Mouse (Mus musculus): Measurements from ENCODE around the gene Astn2. TPM values are rescaled to one million over a fixed set of nuclear protein-coding genes. Genes with fewer than 3 reads are reported as not detected.

Astn2 gene
- polyA plus RNA-seq, 1 experiment, result not detected

DNA sequence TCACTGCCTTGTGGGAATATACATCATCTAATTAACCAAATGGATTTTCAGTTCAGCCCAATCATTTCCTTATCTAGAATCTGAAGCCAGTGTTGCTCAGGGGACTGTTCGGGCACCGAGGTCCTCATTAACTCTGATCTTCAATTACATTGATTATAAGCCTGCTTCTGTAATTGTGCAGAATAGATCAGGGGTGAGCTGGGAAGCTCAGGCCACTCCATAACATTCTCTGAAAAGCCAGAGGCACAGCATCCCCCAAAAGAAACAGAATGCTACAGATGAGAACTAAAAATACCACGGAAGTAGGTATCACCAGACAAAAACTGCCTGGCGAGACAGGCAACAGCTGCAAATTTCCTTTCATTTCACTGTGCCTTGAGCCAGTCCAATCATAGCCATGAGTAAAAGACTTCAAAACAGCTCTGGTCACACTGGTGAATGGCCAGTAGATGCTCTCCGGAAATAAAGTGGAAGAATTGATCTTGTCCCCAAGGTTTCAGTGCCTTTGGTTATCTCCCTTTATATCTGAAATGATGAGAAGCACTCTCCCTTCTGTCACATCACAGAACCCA, 445.1 kb downstream of the Astn2 start:
- Histone ChIP-seq H3K9me3 (no peaks in the 10 kb centered on the region), H3K4me1 (no peaks in the 10 kb centered on the region), H3K27me3 (replicated peaks) (no peaks in the 10 kb centered on the region), H3K36me3 (replicated peaks; ENCODE audit: low read length) (no peaks in the 10 kb centered on the region), H3K4me3 (replicated peaks) (no peak overlapping the region)
- TF ChIP-seq GATA1 (IDR thresholded peaks at IDR 0.05; ENCODE audit: borderline replicate concordance, low read length) (no peak), FLI1 (IDR thresholded peaks at IDR 0.05; ENCODE audit: low read length) (no peak)

DNA sequence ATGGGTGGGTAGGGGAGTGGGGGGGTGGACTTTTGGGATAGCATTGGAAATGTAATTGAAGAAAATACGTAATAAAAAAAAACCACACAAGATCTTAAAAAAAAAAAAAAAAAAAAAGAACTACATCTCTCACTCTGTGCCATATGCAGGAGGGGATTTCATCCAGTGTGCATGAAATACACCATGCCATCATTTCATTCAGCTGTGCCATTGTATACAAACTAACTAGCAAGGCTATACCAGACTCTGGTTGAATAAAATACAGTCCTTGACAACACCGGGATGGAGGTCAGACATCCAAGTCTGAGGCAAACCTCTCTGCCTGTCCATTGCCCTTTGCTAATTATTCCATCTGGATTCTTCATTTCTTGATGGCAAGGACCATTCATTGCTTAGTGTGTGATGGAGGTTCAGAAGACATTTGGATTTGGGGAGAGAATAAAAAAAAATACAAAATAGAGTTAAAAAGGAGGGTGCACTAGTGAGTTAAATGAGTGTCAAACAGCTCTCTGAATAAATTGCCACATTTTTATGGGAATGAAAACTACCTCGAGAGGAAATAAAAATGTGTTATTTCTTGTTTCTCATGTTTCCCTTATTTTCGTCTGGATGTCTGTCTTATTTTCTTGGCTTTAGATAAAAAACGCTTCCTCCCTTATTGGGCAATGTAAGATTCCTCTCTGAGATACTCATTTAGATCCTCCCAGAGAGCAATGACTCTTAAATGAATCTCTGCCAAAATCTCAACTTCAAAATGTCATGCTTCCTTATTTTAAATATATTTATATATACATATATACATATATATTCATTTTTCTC, 445.8 kb downstream of the Astn2 start:
- H3K4me1 ChIP-seq, result no peaks in the 10 kb centered on the region
- no peak overlapping the region for H3K4me3 ChIP-seq (replicated peaks)
- H3K27me3 ChIP-seq (replicated peaks), result no peaks in the 10 kb centered on the region
- H3K9me3 ChIP-seq, result no peaks in the 10 kb centered on the region
- no peaks in the 10 kb centered on the region for H3K36me3 ChIP-seq (replicated peaks; ENCODE audit: low read length)
- no peak for TF ChIP-seq GATA1 (IDR thresholded peaks at IDR 0.05; ENCODE audit: borderline replicate concordance, low read length)

DNA sequence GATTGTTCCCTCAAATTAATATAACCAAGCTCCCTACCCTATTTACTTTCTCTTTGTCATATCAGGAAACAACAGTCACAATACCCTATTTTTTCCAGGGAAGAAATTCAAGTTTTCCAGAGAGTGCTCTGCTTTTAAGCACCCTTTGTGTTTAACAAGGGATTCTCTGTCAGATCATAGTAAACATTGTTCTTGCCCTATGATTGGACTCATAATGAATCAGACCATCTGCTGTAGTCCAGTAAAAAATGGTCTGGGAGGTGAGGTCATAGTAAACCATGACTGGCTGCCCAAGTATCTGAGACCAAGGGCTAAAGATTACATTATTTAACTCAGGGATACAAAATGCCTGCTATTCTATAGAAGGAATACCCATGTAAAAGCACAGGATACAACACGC, 452.5 kb downstream of the Astn2 start:
- TF ChIP-seq GATA1 (IDR thresholded peaks at IDR 0.05; ENCODE audit: borderline replicate concordance, low read length), result no peak
- no peak for TF ChIP-seq FLI1 (IDR thresholded peaks at IDR 0.05; ENCODE audit: low read length)
- no peaks in the 10 kb centered on the region for H3K9me3 ChIP-seq
- no peaks in the 10 kb centered on the region for H3K36me3 ChIP-seq (replicated peaks; ENCODE audit: low read length)
- no peaks in the 10 kb centered on the region for H3K27me3 ChIP-seq (replicated peaks)
- H3K4me3 ChIP-seq (replicated peaks), result no peak overlapping the region
- no peaks in the 10 kb centered on the region for H3K4me1 ChIP-seq

DNA sequence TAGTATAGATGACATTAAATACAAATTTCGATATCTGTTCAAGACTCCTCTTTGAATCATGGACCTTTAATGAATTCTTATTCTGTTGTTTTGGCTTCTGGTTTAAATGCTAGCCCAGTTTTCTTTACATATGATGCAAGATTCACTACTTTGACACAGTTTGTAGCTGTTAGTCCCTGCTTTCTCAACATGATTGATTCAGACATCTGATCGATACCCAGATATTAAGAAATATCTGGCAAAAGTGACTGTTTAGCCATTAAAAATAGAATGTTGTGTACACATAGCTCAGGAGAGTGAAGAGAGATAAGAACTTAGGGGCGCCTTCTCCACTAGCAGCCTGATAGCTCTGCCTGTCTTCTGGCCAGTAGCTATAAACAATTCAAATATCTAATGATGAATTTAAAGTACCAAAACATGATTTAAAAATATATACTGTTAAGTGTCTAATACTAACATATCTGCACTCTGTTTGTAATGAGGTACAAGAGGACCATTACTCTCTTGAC, 457.2 kb downstream of the Astn2 start:
- TF ChIP-seq FLI1 (IDR thresholded peaks at IDR 0.05; ENCODE audit: low read length) (no peak), GATA1 (IDR thresholded peaks at IDR 0.05; ENCODE audit: borderline replicate concordance, low read length) (no peak)

DNA sequence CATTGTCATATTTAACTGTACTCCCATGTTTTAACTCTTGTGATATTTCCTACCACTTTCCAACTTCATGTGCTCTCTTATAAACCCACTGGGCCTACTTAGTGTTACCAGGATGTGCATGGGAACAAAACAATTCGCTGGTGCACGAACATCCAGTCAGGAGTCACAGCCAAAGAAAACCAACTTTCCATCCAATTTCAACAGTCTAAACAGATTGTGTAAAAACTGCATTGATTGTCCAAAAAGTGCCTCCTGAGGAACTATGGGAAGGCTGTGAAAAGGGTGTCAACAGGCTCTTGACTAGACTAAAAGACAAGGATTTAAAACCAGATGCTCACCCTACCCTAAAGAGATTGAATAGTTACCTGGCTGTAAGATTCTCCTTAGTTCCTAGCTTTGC, 458.4 kb downstream of the Astn2 start:
- Histone ChIP-seq H3K9me3 (no peaks in the 10 kb centered on the region), H3K27me3 (replicated peaks) (no peaks in the 10 kb centered on the region)
- TF ChIP-seq GATA1 (IDR thresholded peaks at IDR 0.05; ENCODE audit: borderline replicate concordance, low read length), result no peak
- no peak for TF ChIP-seq FLI1 (IDR thresholded peaks at IDR 0.05; ENCODE audit: low read length)

More for the DNA sequence above, 457.2 kb downstream of the Astn2 start:
- no peaks in the 10 kb centered on the region for H3K4me1 ChIP-seq
- H3K27me3 ChIP-seq (replicated peaks), result no peaks in the 10 kb centered on the region
- no peak overlapping the region for H3K4me3 ChIP-seq (replicated peaks)
- no peaks in the 10 kb centered on the region for H3K9me3 ChIP-seq
- no peaks in the 10 kb centered on the region for H3K36me3 ChIP-seq (replicated peaks; ENCODE audit: low read length)

DNA sequence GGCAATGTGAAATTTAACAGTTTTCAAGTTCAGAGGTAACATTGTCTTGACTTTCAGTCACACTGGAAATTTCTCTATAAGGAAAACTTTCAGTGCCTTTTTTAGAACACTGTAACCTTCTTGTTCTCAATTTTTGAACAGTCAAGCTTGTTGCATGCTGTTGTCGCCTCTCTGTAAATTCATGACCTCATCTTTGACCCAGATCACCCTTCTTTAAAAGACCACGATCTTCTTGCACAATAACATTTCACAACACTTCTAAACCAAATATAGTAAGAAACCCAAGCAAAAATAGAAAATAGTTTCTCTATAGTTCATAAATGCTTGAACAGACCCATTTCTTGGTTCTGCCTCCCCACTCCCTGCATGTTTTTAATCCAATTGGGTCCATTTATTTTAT, 473.5 kb downstream of the Astn2 start:
- TF ChIP-seq GATA1 (IDR thresholded peaks at IDR 0.05; ENCODE audit: borderline replicate concordance, low read length) (no peak), FLI1 (IDR thresholded peaks at IDR 0.05; ENCODE audit: low read length) (no peak)
- no peaks in the 10 kb centered on the region for H3K4me1 ChIP-seq

More for the DNA sequence above, 458.4 kb downstream of the Astn2 start:
- Histone ChIP-seq H3K4me3 (replicated peaks) (no peak overlapping the region), H3K36me3 (replicated peaks; ENCODE audit: low read length) (no peaks in the 10 kb centered on the region), H3K4me1 (no peaks in the 10 kb centered on the region)

DNA sequence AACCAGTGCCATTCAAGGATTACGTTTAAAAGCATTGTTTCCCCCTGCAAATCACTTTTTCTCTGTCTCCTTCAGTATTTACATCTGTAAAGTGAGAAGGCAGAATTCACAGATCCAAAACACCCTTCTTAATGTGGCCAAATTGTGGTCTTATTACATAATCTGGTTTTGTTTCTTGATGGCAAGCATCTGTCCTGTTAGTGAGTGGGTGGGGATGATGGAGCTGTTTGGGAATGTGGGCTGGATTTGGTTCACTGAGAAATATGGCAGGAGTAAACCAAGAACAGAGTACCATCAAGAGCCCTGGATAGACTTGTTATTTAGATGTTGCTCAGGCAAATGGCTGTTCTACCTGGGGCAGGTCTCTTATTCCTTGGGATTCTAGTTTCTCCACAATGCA, 484.1 kb downstream of the Astn2 start:
- Histone ChIP-seq H3K36me3 (replicated peaks; ENCODE audit: low read length) (no peaks in the 10 kb centered on the region), H3K9me3 (no peaks in the 10 kb centered on the region), H3K4me3 (replicated peaks) (no peak overlapping the region), H3K4me1 (no peaks in the 10 kb centered on the region), H3K27me3 (replicated peaks) (no peaks in the 10 kb centered on the region)
- TF ChIP-seq FLI1 (IDR thresholded peaks at IDR 0.05; ENCODE audit: low read length) (no peak), GATA1 (IDR thresholded peaks at IDR 0.05; ENCODE audit: borderline replicate concordance, low read length) (no peak)

More for the DNA sequence above, 473.5 kb downstream of the Astn2 start:
- no peaks in the 10 kb centered on the region for H3K36me3 ChIP-seq (replicated peaks; ENCODE audit: low read length)
- H3K9me3 ChIP-seq, result no peaks in the 10 kb centered on the region
- H3K4me3 ChIP-seq (replicated peaks), result no peak overlapping the region
- H3K27me3 ChIP-seq (replicated peaks), result no peaks in the 10 kb centered on the region

DNA sequence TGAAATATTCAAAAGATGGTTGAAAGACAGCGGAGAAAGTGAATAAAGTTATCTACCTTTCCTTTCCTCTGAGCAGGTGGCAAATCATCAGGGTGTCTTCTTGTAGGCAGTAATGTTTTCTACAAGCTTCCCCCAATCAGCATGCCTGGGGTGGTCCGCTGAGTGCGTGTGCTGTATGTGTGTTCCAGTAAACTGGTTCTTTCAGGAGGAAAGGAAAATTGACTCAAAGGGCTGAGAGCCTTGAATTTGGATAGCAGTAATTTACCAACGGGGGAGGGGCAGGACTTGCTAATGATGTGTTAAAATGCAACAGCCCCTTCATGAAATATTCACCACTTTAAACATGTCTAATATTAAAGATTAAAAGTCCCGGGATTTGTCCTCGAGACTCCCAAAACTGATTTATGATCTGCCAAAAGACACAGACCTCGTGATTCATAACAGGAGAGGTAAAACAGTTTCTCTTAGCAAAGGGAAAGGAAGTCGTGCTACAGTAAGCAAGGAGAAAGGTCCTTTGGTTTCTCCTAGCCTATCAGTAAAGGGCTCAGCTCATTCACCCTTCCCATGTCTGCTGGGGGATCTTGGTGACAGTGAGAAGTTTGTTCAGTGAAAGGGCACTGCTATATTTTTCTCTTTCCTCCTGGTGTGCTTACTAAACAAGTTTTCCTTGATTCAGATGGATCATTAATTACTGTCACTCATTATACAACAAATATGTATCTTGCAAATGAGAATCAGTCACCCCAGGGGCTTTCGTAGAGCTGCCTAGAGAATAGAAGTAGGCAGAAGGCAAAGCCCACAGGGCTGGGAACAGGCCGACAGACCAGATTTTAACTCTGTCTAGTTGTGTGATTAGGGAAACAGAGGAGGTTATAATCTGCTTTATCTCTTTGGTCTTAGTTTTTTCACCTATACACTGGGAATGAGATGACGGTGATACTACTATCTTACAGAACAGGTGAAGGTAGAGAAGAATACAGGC, 488.1 kb downstream of the Astn2 start:
- no peak overlapping the region for H3K4me3 ChIP-seq (replicated peaks)
- no peaks in the 10 kb centered on the region for H3K36me3 ChIP-seq (replicated peaks; ENCODE audit: low read length)
- no peaks in the 10 kb centered on the region for H3K4me1 ChIP-seq
- no peaks in the 10 kb centered on the region for H3K27me3 ChIP-seq (replicated peaks)
- no peak for TF ChIP-seq FLI1 (IDR thresholded peaks at IDR 0.05; ENCODE audit: low read length)
- no peak for TF ChIP-seq GATA1 (IDR thresholded peaks at IDR 0.05; ENCODE audit: borderline replicate concordance, low read length)
- H3K9me3 ChIP-seq, result peaks cover 3% of the 10 kb centered on the region; the same call in 1 of the 2 replicates

DNA sequence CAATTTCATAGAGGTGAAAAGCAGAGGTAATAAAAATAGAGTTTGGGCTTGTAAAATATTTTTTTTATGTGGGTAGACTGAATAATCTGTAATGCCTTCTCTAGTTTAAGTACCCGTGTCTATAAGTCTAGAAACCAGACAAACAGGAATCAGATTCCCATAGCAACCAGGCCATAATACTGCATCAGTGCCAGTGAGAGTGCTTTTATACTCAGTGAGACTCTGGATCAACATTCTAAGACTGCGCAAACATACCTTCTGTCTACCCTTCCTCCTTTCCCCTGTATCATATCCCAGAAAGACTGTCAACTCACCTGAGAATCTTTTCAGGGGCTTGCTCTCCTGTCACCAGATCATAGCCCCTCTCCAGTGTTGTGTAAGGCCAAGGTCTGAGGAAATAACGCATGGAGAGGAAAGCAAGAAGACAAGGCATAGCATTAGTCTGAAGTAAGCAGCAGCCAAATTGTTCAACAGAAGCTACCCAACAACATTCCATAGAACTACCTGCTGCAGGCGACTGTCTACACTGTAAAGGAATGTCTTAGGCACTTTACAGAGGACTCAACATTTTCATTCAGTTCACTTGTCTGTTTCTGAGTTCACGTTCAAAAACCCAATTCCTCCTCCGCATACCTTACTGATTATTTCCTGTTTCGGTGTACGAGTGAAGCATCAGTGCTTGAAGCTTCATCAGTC, 492.0 kb downstream of the Astn2 start:
- peaks cover 3% of the 10 kb centered on the region; the same call in 1 of the 2 replicates for H3K9me3 ChIP-seq
- no peaks in the 10 kb centered on the region for H3K27me3 ChIP-seq (replicated peaks)
- TF ChIP-seq FLI1 (IDR thresholded peaks at IDR 0.05; ENCODE audit: low read length) (no peak), GATA1 (IDR thresholded peaks at IDR 0.05; ENCODE audit: borderline replicate concordance, low read length) (no peak)
- H3K4me3 ChIP-seq (replicated peaks), result no peak overlapping the region
- H3K4me1 ChIP-seq, result no peaks in the 10 kb centered on the region
- no peaks in the 10 kb centered on the region for H3K36me3 ChIP-seq (replicated peaks; ENCODE audit: low read length)
